Mouse (Mus musculus) cortical plate, adult 2 months (tissue): ENCODE measurements at regions not wholly inside any gene's neighbourhood (a gene's known extent, or its start where the extent isn't known, plus 50 kb on each side); places are given as distances from the start of the nearest gene placed in this dataset.

ENCODE experiments used
- CTCF ChIP-seq: fragments of 200-500 bp; IDR thresholded peaks from 2 replicates; pipeline ENCODE4 v1.5.1; 2011; ENCODE audit warnings: mild to moderate bottlenecking, control low read depth, low read length; ENCODE audit not compliant: insufficient read depth; ENCODE audit errors: extremely low read depth
- POLR2A ChIP-seq: fragments of 200-500 bp; IDR thresholded peaks from 2 replicates; pipeline ENCODE4 v1.6.1; 2011; ENCODE audit warnings: mild to moderate bottlenecking, low read length, control low read depth; ENCODE audit not compliant: insufficient read depth; ENCODE audit errors: extremely low read depth

DNA sequence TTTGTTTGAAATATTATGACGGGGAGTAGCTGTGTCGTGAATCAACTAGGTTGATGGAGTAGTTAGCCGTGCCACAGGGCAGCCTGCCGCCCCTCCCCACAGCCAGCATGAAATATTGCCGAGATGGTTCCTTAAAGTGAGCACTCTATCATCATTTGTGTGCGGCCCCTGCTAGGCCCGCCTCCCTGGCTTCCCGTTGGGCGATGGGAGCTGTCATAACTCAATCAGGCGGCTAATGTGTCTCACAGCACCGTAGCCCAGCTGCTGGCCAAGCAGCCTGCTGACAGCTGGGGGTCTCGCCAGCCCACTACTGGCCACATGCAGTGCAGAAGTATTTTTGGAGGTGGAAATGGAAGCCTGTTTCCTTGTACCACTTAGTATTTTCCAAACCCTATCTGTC is 140.9 kb downstream of the Sall1 start:
- TF ChIP-seq CTCF: no peak
- TF ChIP-seq POLR2A: no peak
